Mouse (Mus musculus) forebrain, postnatal 0 days (tissue): Measurements from ENCODE around the gene Mdfic. TPM values are rescaled to one million over a fixed set of nuclear protein-coding genes. Genes with fewer than 3 reads are reported as not detected.
"Not testable (repeated sequence)": the region's sequence is repeated elsewhere in the genome, so short reads cannot be mapped to it uniquely, and the experiment has no call there.

Experiments used
- ATAC-seq: fragments of 200-750 bp; cut with Nextera tagmentation; 2 replicates; pipeline ENCODE4 v1.8.0; 2017; ENCODE audit warnings: mild to moderate bottlenecking, moderate library complexity
- DNase-seq: peaks from one replicate; pipeline ENCODE4 v3.0.0-alpha.2; 2015
- H3K27ac ChIP-seq: fragments of 300-500 bp; sonication (generic); 2 replicates; pipeline ENCODE4 v1.5.1; 2014; ENCODE audit warnings: low read depth, mild to moderate bottlenecking, antibody characterized with exemption, low read length, moderate library complexity, mixed read lengths
- H3K27me3 ChIP-seq: fragments of 300-500 bp; sonication (generic); 2 replicates; pipeline ENCODE4 v1.6.1; 2014; ENCODE audit warnings: mild to moderate bottlenecking, low read length, mixed read lengths; ENCODE audit not compliant: insufficient read depth
- H3K36me3 ChIP-seq: fragments of 300-500 bp; sonication (generic); 2 replicates; pipeline ENCODE4 v1.6.1; 2014; ENCODE audit warnings: mild to moderate bottlenecking, moderate library complexity; ENCODE audit not compliant: insufficient read depth
- H3K4me1 ChIP-seq: fragments of 300-500 bp; sonication (generic); 2 replicates; pipeline ENCODE4 v1.6.1; 2014; ENCODE audit warnings: antibody characterized with exemption; ENCODE audit not compliant: insufficient read depth
- H3K4me2 ChIP-seq: fragments of 300-500 bp; sonication (generic); 2 replicates; pipeline ENCODE4 v1.6.1; 2014; ENCODE audit warnings: low read depth, mild to moderate bottlenecking, moderate library complexity
- H3K4me3 ChIP-seq: fragments of 300-500 bp; sonication (generic); 2 replicates; pipeline ENCODE4 v1.5.1; 2014; ENCODE audit warnings: low read depth, low read length, mixed read lengths
- H3K9ac ChIP-seq: fragments of 300-500 bp; sonication (generic); 2 replicates; pipeline ENCODE4 v1.6.1; 2014; ENCODE audit warnings: mild to moderate bottlenecking
- H3K9me3 ChIP-seq: fragments of 300-500 bp; sonication (generic); 2 replicates; pipeline ENCODE4 v1.6.1; 2016; ENCODE audit warnings: low read length
- CTCF ChIP-seq: sonication (generic); IDR thresholded peaks from 2 replicates; pipeline ENCODE4 v1.5.1; 2016; ENCODE audit warnings: antibody characterized with exemption, control low read depth, low read depth
- WGBS: fragments of 180-500 bp; shearing (Covaris S2); extraction: QIAGEN DNeasy Blood & Tissue Kit; methylation state at CpG from one replicate; pipeline ENCODE4 v1.1.7; 2014; 5-methylcytosine and 5-hydroxymethylcytosine counted together
- polyA plus RNA-seq: library from polyadenylated mRNA; unstranded; fragments of >200 nt; fragmentation: Nextera tagmentation; extraction: Ambion mirVana; gene quantifications from 2 replicates; pipeline ENCODE4 v1.2.1, GENCODE M21; 2015
- total RNA-seq: library from RNA; depleted of rRNA; stranded (reverse); fragments of >200 nt; gene quantifications from 2 replicates; pipeline ENCODE4 v1.2.3, GENCODE M21; 2014

Mdfic gene
- total and polyA plus RNA-seq, 2 experiments from 2014 or later = 0.82 to 4.8 TPM

GRCm38 (mm10) chr6:15719919-15720318 lies 542 bp upstream of the Mdfic start:
- Histone ChIP-seq H3K9ac (no peak overlapping the region), H3K4me1 (no peaks in the 10 kb centered on the region), H3K36me3 (no peaks in the 10 kb centered on the region), H3K4me2 (no peak overlapping the region), H3K4me3 (no peak overlapping the region), H3K9me3 (no peaks in the 10 kb centered on the region), H3K27me3 (0 out of 2 replicates have a peak, but pooled peaks cover 5% of the 10 kb centered on the region), H3K27ac (no peak overlapping the region)
- no peak for ATAC-seq
- TF ChIP-seq CTCF = no peak
- no peak for DNase-seq
- WGBS = 62% methylated on average over 6 of the region's 6 CpGs

- H3K4me2 ChIP-seq = peak overlapping the region; percentile 98
Measured at GRCm38 (mm10) chr6:15720818-15721715, 606 bp downstream of the Mdfic start.

GRCm38 (mm10) chr6:15721716-15722031 lies 1.2 kb downstream of the Mdfic start:
- no peaks in the 10 kb centered on the region for H3K4me1 ChIP-seq
- WGBS = 23% methylated on average over 5 of the region's 5 CpGs
- ATAC-seq = no peak
- no peak overlapping the region for H3K9ac ChIP-seq
- H3K9me3 ChIP-seq = no peaks in the 10 kb centered on the region
- H3K4me3 ChIP-seq = peak overlapping the region; percentile 56
- H3K27ac ChIP-seq = no peak overlapping the region
- TF ChIP-seq CTCF = no peak
- H3K27me3 ChIP-seq = 0 out of 2 replicates have a peak, but pooled peaks cover 5% of the 10 kb centered on the region
- no peak for DNase-seq
- H3K36me3 ChIP-seq = no peaks in the 10 kb centered on the region
- peak overlapping the region; percentile 98 for H3K4me2 ChIP-seq

More at GRCm38 (mm10) chr6:15720818-15721715, 606 bp downstream of the Mdfic start:
- H3K36me3 ChIP-seq = no peaks in the 10 kb centered on the region
- peak; percentile 72 for ATAC-seq
- WGBS = 1% methylated on average over 60 of the region's 60 CpGs
- H3K4me3 ChIP-seq = peak overlapping the region; percentile 56
- no peak for DNase-seq
- H3K27me3 ChIP-seq = 0 out of 2 replicates have a peak, but pooled peaks cover 5% of the 10 kb centered on the region
- H3K4me1 ChIP-seq = no peaks in the 10 kb centered on the region
- no peak overlapping the region for H3K27ac ChIP-seq
- no peak for TF ChIP-seq CTCF
- no peaks in the 10 kb centered on the region for H3K9me3 ChIP-seq
- H3K9ac ChIP-seq = peak overlapping the region; percentile 57

- not testable (repeated sequence) for DNase-seq, H3K27me3 ChIP-seq, H3K4me2 ChIP-seq, H3K36me3 ChIP-seq, H3K9ac ChIP-seq, H3K4me1 ChIP-seq, H3K4me3 ChIP-seq, ATAC-seq, H3K9me3 ChIP-seq, H3K27ac ChIP-seq
- WGBS = 94% methylated on average over 7 of the region's 8 CpGs
Measured at GRCm38 (mm10) chr6:15722631-15723030, 2.2 kb downstream of the Mdfic start.

GRCm38 (mm10) chr6:15724304-15724703 lies 3.8 kb downstream of the Mdfic start:
- Histone ChIP-seq H3K9me3 (no peaks in the 10 kb centered on the region), H3K4me2 (no peak overlapping the region), H3K9ac (no peak overlapping the region), H3K4me3 (no peak overlapping the region), H3K36me3 (no peaks in the 10 kb centered on the region), H3K27me3 (0 out of 2 replicates have a peak, but pooled peaks cover 5% of the 10 kb centered on the region), H3K27ac (no peak overlapping the region), H3K4me1 (no peaks in the 10 kb centered on the region)
- no peak for TF ChIP-seq CTCF
- 82% methylated on average over 4 of the region's 4 CpGs for WGBS
- ATAC-seq = no peak
- no peak for DNase-seq

- 0 out of 2 replicates have a peak, but pooled peaks cover 4% of the 10 kb centered on the region for H3K27me3 ChIP-seq
- no peak for ATAC-seq
- H3K36me3 ChIP-seq = no peaks in the 10 kb centered on the region
- no peaks in the 10 kb centered on the region for H3K4me1 ChIP-seq
- no peak overlapping the region for H3K9ac ChIP-seq
- H3K4me3 ChIP-seq = no peak overlapping the region
- no peak for DNase-seq
- TF ChIP-seq CTCF = no peak
- H3K9me3 ChIP-seq = no peaks in the 10 kb centered on the region
- 89% methylated on average over 6 of the region's 6 CpGs for WGBS
- H3K4me2 ChIP-seq = no peak overlapping the region
- H3K27ac ChIP-seq = no peak overlapping the region
Measured at GRCm38 (mm10) chr6:15726422-15726821, 6.0 kb downstream of the Mdfic start.

- DNase-seq = no peak
- 53% methylated on average over 4 of the region's 4 CpGs for WGBS
- ATAC-seq = no peak
- Histone ChIP-seq H3K27ac (no peak overlapping the region), H3K4me2 (no peak overlapping the region), H3K9me3 (no peaks in the 10 kb centered on the region), H3K4me1 (no peaks in the 10 kb centered on the region), H3K4me3 (no peak overlapping the region), H3K27me3 (no peaks in the 10 kb centered on the region), H3K36me3 (no peaks in the 10 kb centered on the region), H3K9ac (no peak overlapping the region)
- TF ChIP-seq CTCF = no peak
Measured at GRCm38 (mm10) chr6:15727681-15728410, 7.4 kb downstream of the Mdfic start.
